Mouse (Mus musculus) olfactory bulb, adult 2 months (tissue): ENCODE measurements around the gene Spin2-ps6.
"Not testable (repeated sequence)": the region's sequence is repeated elsewhere in the genome, so short reads cannot be mapped to it uniquely, and the experiment has no call there.

Experiments used
- CTCF ChIP-seq: fragments of 200-500 bp; IDR thresholded peaks from 2 replicates; pipeline ENCODE4 v1.5.1; 2012; ENCODE audit warnings: low read depth, mild to moderate bottlenecking, low read length, moderate library complexity; ENCODE audit not compliant: insufficient read depth
- POLR2A ChIP-seq: fragments of 200-500 bp; IDR thresholded peaks from 2 replicates; pipeline ENCODE4 v1.6.1; 2012; ENCODE audit warnings: mild to moderate bottlenecking, low read depth, low read length, moderate library complexity; ENCODE audit not compliant: insufficient read depth

GRCm38 (mm10) chrX:33234569-33234968 lies at the start of gene Spin2-ps6:
- TF ChIP-seq CTCF, POLR2A: not testable (repeated sequence)
